Mouse (Mus musculus): ENCODE results near the gene Slc1a3.

DNA sequence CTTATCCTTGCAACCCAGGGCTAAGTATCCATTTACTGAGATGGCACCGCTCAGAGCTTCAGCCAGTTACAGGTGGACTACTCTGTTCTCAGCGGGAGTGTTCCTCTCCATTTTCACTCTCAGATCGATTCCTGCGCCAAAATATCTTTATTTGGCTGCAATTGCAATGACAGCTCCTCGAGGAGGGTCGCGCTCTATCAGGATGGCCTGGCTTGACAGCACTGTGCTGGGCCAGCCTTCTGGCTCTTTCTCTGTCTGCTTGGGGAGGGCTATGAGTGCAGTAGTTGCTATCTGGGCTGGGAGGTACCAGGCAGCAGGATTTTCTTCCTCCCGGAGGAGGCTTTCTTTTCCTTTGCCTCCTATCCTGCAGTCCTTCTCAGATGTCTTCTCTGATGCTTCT is 57.9 kb downstream of the Slc1a3 start:
- no peak for TF ChIP-seq POLR2A (IDR thresholded peaks at IDR 0.05; ENCODE audit: low read depth, low read length)
- no peak for TF ChIP-seq CTCF (IDR thresholded peaks at IDR 0.05; ENCODE audit: borderline replicate concordance, insufficient read depth, low read length)
